Mouse (Mus musculus) heart, adult 2 months (tissue): ENCODE measurements around the gene Dynlt1c.
"Not testable (repeated sequence)": the region's sequence is repeated elsewhere in the genome, so short reads cannot be mapped to it uniquely, and the experiment has no call there.

Experiments used
- CTCF ChIP-seq: fragments of 200-600 bp; IDR thresholded peaks from 2 replicates; pipeline ENCODE4 v1.8.1; 2022; ENCODE audit warnings: antibody characterized with exemption, mild to moderate bottlenecking, moderate library complexity
- POLR2A ChIP-seq: fragments of 200-500 bp; IDR thresholded peaks from 2 replicates; pipeline ENCODE4 v1.6.1; 2011; ENCODE audit warnings: mild to moderate bottlenecking, low read depth, low read length, control low read depth; ENCODE audit not compliant: insufficient read depth

DNA sequence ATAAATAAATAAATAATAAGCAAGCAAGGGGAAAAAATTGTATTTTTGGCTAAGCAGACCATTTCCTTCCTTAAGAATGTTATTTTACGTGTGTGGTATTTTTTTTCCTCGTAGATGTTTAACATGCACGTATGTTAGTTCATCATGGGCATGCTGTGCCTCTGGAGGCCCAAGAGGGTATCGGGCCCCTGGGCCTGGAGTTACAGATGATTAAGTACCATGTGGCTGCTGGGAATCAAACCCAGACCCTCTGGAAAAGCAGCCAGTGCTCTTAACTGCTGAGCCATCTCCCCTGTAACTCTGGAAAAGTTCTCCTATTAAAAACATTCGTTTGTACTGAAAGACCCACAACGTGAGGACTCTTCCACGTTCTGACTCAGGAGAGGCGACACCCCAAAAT lies 26.1 kb upstream of the Dynlt1c start:
- not testable (repeated sequence) for TF ChIP-seq POLR2A, CTCF
